Mouse (Mus musculus) spleen, adult 2 months (tissue): ENCODE measurements around the gene Gm20661. TPM values are rescaled to one million over a fixed set of nuclear protein-coding genes. Genes with fewer than 3 reads are reported as not detected.

Experiments
- DNase-seq, 2 experiments: peaks; one replicate each; pipeline versions ENCODE4 v3.0.0 to v3.0.0-alpha.2; 2012 to 2021; ENCODE audit warnings: low spot score in 2 of 2, low read depth in 1 of 2
- H3K27ac ChIP-seq: fragments of 200-500 bp; 2 replicates; pipeline ENCODE4 v1.5.1; 2012; ENCODE audit warnings: low read length, inconsistent platforms; ENCODE audit not compliant: insufficient read depth
- H3K27me3 ChIP-seq: fragments of 200-500 bp; 2 replicates; pipeline ENCODE4 v1.6.1; 2012; ENCODE audit warnings: mild to moderate bottlenecking, moderate library complexity, low read length, inconsistent platforms; ENCODE audit not compliant: control insufficient read depth, insufficient read depth
- H3K36me3 ChIP-seq: fragments of 200-500 bp; 2 replicates; pipeline ENCODE4 v1.6.1; 2012; ENCODE audit warnings: mild to moderate bottlenecking, low read length, inconsistent platforms; ENCODE audit not compliant: control insufficient read depth, insufficient read depth
- H3K4me1 ChIP-seq: fragments of 200-500 bp; 2 replicates; pipeline ENCODE4 v1.6.1; 2011; ENCODE audit warnings: inconsistent platforms; ENCODE audit not compliant: control insufficient read depth, insufficient read depth, insufficient read length
- H3K4me3 ChIP-seq: fragments of 200-500 bp; 2 replicates; pipeline ENCODE4 v1.5.1; 2011; ENCODE audit warnings: mild to moderate bottlenecking, inconsistent platforms; ENCODE audit not compliant: insufficient read depth, insufficient read length; ENCODE audit errors: extremely low read depth
- CTCF ChIP-seq: fragments of 200-500 bp; IDR thresholded peaks from 2 replicates; pipeline ENCODE4 v1.5.1; 2011; ENCODE audit warnings: mild to moderate bottlenecking, inconsistent platforms; ENCODE audit not compliant: insufficient read depth, insufficient read length, insufficient replicate concordance; ENCODE audit errors: extremely low read depth
- POLR2A ChIP-seq: fragments of 200-500 bp; IDR thresholded peaks from 2 replicates; pipeline ENCODE4 v1.6.1; 2011; ENCODE audit warnings: low read depth, low read length, inconsistent platforms
- WGBS: fragments of 180-500 bp; shearing (Covaris S2); methylation state at CpG from one replicate; pipeline ENCODE4 v1.1.7; 2018; 5-methylcytosine and 5-hydroxymethylcytosine counted together
- polyA plus RNA-seq: library from polyadenylated mRNA; depleted of rRNA; stranded (reverse); fragments of >200 nt; gene quantifications from 2 replicates; pipeline ENCODE4 v1.2.3, GENCODE M21; 2012

The Gm20661 gene
- polyA plus RNA-seq, 1 experiment: 0.18 TPM

GRCm38 (mm10) chr9:107959896-107960295 lies 23.0 kb upstream of the Gm20661 start:
- Histone ChIP-seq H3K27me3 (no peaks in the 10 kb centered on the region), H3K27ac (no peak overlapping the region), H3K4me3 (no peak overlapping the region), H3K4me1 (no peaks in the 10 kb centered on the region), H3K36me3 (0 out of 2 replicates have a peak, but pooled peaks cover 2% of the 10 kb centered on the region)
- no peak for TF ChIP-seq CTCF
- TF ChIP-seq POLR2A: no peak
- no peak for DNase-seq
- 92% methylated on average over 6 of the region's 6 CpGs for WGBS

GRCm38 (mm10) chr9:107960928-107961327 lies 21.9 kb upstream of the Gm20661 start:
- no peak for TF ChIP-seq POLR2A
- no peak; the same call in 1 of the 2 replicates for TF ChIP-seq CTCF
- Histone ChIP-seq H3K36me3 (0 out of 2 replicates have a peak, but pooled peaks cover 2% of the 10 kb centered on the region), H3K4me3 (no peak overlapping the region), H3K27me3 (no peaks in the 10 kb centered on the region), H3K4me1 (no peaks in the 10 kb centered on the region), H3K27ac (no peak overlapping the region)
- DNase-seq: no peak
- 58% methylated on average over 4 of the region's 4 CpGs for WGBS

DNA sequence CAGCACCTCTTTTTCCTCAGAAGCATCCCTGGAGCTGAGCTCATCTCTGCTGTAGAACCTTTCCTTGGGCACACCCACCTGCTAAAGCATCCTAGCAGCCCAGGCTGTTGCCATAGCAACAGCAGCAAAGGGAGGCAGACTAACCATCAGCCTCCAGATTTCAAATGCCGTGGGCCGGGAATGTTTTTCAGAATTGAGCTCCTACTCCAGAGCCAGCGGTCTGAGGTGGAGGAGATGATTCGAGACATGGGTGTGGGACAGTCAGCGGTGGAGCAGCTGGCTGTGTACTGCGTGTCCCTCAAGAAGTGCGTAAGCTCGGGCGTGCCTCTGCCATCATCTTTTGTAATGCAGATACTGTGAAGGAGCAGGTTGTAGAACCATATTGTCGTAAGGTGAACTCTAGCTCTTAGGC lies 21.5 kb upstream of the Gm20661 start:
- H3K36me3 ChIP-seq: 0 out of 2 replicates have a peak, but pooled peaks cover 2% of the 10 kb centered on the region
- H3K4me1 ChIP-seq: no peaks in the 10 kb centered on the region
- H3K27me3 ChIP-seq: no peaks in the 10 kb centered on the region
- TF ChIP-seq POLR2A (no peak), CTCF (no peak)
- DNase-seq: no peak
- no peak overlapping the region for H3K4me3 ChIP-seq
- no peak overlapping the region for H3K27ac ChIP-seq
- whole genome bisulfite sequencing: 92% methylated on average over 10 of the region's 10 CpGs

DNA sequence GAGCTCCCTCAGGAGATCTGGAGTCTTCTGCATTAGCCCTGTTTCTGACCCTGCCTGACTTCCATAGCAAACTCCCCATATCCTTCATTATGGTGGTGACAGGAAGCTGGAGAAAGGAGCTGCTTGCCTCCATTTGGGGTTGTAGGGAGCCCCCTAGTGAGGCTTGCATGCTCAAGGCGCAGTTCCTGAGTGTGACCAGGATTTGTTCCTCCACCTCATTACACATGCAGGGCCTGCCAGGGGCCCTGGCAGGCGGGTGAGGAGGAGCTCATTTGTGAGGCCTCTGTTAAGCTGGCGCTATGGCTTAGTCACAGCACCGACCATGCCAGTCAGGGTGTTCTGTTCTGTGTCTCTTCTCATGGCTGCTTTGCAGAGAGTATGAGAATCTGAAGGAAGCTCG lies 21.0 kb upstream of the Gm20661 start:
- TF ChIP-seq CTCF: no peak
- no peak for TF ChIP-seq POLR2A
- Histone ChIP-seq H3K36me3 (0 out of 2 replicates have a peak, but pooled peaks cover 2% of the 10 kb centered on the region), H3K4me3 (no peak overlapping the region), H3K4me1 (no peaks in the 10 kb centered on the region), H3K27ac (no peak overlapping the region), H3K27me3 (no peaks in the 10 kb centered on the region)
- DNase-seq: no peak
- 64% methylated on average over 5 of the region's 5 CpGs for WGBS

- WGBS: 93% methylated on average over 9 of the region's 9 CpGs
- TF ChIP-seq POLR2A: no peak
- TF ChIP-seq CTCF: no peak
- no peak overlapping the region for H3K4me3 ChIP-seq
- no peaks in the 10 kb centered on the region for H3K27me3 ChIP-seq
- no peak overlapping the region for H3K27ac ChIP-seq
- no peaks in the 10 kb centered on the region for H3K4me1 ChIP-seq
- no peak for DNase-seq
- no peaks in the 10 kb centered on the region for H3K36me3 ChIP-seq
These were observed 19.9 kb upstream of the Gm20661 start for GRCm38 (mm10) chr9:107962916-107963315.

DNA sequence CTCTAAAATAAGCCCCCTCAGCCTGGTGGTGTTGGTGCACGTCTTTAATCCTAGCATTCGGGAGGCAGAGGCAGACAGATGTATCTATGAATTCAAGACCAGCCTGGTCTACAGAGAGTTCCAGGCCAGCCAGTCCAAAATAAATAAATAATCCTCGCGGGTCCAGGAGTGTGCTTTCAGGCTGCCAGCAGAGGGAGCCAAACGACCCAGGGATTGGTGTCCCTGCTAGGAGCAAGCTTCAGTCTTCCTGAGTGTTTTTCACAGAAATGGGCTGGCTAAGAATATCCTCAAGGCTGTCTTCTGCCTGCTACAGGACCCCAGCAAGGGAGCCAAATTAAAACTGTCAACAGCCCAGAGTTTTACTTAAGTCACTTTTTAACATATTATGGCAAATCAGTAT lies 19.2 kb upstream of the Gm20661 start:
- H3K4me1 ChIP-seq: no peaks in the 10 kb centered on the region
- no peak overlapping the region for H3K27ac ChIP-seq
- H3K27me3 ChIP-seq: no peaks in the 10 kb centered on the region
- DNase-seq: peak; percentile 55 to 75
- no peak for TF ChIP-seq POLR2A
- peak; percentile 98 for TF ChIP-seq CTCF
- H3K36me3 ChIP-seq: no peaks in the 10 kb centered on the region
- H3K4me3 ChIP-seq: no peak overlapping the region
- 18% methylated on average over 5 of the region's 5 CpGs for WGBS

- no peaks in the 10 kb centered on the region for H3K27me3 ChIP-seq
- no peaks in the 10 kb centered on the region for H3K36me3 ChIP-seq
- TF ChIP-seq CTCF (no peak), POLR2A (no peak)
- 94% methylated on average over 9 of the region's 9 CpGs for WGBS
- H3K4me1 ChIP-seq: no peaks in the 10 kb centered on the region
- no peak for DNase-seq
- H3K4me3 ChIP-seq: no peak overlapping the region
- no peak overlapping the region for H3K27ac ChIP-seq
These were observed 18.2 kb upstream of the Gm20661 start for GRCm38 (mm10) chr9:107964681-107965080.

GRCm38 (mm10) chr9:107966676-107967075 lies 16.2 kb upstream of the Gm20661 start:
- WGBS: 53% methylated on average over 10 of the region's 10 CpGs

More at GRCm38 (mm10) chr9:107966676-107967075, 16.2 kb upstream of the Gm20661 start:
- Histone ChIP-seq H3K36me3 (no peaks in the 10 kb centered on the region), H3K4me3 (no peak overlapping the region), H3K4me1 (no peaks in the 10 kb centered on the region), H3K27ac (no peak overlapping the region), H3K27me3 (no peaks in the 10 kb centered on the region)
- TF ChIP-seq POLR2A (no peak), CTCF (no peak)
- no peak for DNase-seq
